Mouse (Mus musculus): ENCODE data around the gene Maml3. TPM values are rescaled to one million over a fixed set of nuclear protein-coding genes. Genes with fewer than 3 reads are reported as not detected.

Gene Maml3
- polyA plus RNA-seq, 1 experiment, result 6.2 TPM

DNA sequence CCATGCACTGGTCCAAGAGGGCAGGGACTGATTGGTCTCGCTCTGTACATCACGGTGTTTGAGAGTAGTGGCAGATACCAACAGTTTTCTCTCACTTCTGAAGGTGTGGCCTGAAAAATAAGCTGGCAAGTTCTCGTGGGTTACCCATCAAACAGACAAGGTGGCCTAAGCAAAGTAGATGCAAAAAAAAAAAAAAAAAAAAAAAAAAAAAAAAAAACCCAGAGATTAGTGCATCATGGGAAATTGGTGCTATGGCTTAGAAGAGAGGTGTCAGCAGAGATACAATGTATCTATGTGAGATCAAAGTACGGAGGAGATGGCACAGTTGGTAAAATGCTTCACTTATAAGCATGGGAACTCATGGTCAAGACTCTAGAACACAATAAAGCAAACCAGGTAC is 229.2 kb downstream of the Maml3 start:
- DNase-seq (ENCODE audit: low read depth), result no peak

DNA sequence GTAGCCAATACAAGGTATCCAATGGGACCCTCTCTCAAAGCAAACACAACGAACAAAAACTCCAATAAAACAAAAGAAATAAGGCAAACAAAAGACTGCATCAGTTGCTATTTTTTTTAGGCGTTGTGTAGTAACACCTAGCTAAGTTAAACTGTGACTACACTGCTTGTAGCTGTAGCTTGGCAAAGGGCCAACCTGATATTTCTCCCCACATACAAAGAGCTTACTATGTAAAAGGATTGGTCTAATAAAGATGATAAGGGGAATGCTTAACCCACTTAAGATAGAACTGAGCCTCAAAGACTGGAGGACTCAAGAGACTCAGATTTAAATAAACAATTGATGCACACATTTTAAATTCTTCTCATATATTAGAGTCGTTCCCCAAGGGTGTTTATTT is 230.6 kb downstream of the Maml3 start:
- DNase-seq (ENCODE audit: low read depth), result no peak

- DNase-seq (ENCODE audit: low read depth), result no peak
Measured at GRCm38 (mm10) chr3:51872771-51873170, 232.1 kb downstream of the Maml3 start.

GRCm38 (mm10) chr3:51871346-51871745 is 233.5 kb downstream of the Maml3 start:
- DNase-seq (ENCODE audit: low read depth), result no peak

DNA sequence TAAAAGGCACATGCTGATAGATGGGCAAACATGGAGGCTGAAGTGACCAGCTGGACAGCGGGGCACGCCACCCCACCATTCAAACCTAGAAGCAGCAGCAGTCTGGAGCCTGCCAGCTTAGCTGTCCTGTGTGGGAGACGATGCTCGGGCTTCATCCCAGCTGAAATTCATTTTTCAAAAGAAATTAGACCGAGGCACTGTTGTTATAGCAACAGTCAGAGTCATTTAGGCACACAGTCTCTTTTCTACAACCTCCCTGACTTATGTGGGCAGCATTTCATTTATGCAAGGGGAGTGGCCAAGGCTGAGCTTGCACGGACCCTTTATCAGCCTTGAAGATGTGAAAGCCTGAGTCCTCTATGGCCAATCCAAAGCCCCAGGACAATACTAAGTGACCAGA is 234.9 kb downstream of the Maml3 start:
- no peak for DNase-seq (ENCODE audit: low read depth)

DNA sequence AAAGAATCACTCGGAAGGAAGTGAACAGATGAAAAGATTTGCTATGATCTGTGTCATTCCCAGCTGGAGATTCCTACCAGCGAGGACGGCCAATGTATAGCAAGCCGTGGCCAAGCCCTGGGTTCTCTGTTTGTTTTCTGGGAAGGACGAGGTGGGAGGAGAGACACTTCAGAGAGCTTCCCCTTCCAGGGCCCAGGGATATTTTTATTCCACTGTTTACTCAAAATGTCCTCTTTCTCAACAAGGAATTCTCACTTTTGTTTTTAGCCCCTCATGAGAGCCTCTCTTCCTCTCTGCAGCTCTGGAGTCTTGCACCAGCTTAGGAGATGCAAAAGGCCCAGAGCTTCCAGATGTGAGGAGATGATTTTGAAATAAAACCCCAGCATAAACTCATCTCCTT is 236.0 kb downstream of the Maml3 start:
- DNase-seq (ENCODE audit: low read depth), result no peak

DNA sequence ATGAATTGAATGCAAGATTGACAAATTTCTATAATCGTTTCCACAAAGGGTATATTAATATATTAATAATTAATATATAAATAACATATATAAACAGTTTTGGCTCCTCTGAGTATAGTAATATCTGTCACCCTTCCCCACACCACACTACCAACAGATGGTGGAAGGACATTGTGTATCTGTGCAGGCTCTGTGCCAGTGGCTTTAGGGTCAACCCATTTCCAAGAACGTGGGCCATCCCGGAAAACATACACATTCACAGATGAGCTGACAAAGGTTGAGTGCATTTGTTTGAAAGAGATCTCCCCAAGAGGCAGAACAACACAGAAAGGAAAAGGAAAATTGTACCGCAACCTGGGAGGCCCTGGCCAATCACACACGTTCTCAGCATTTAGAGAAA is 238.4 kb downstream of the Maml3 start:
- no peak for DNase-seq (ENCODE audit: low read depth)

DNA sequence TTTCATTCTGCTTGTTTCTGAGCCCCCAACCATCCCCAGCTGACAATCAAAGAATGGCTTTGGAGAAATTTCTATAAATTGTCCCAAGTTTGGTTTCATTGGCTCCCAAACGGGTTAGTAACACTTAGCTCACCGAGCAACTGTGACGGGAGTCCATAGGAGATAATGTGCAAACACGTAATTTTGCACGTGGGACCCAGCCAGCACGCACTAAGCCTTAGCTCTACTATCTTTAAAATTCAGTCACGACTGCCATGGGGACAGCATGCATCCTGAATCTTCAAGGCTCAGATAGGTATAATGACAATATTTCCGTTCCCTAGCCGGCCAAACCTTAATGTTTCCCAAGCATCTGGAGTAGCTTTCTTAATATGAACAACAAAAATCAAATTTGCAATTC is 243.2 kb downstream of the Maml3 start:
- DNase-seq (ENCODE audit: low read depth), result no peak

DNA sequence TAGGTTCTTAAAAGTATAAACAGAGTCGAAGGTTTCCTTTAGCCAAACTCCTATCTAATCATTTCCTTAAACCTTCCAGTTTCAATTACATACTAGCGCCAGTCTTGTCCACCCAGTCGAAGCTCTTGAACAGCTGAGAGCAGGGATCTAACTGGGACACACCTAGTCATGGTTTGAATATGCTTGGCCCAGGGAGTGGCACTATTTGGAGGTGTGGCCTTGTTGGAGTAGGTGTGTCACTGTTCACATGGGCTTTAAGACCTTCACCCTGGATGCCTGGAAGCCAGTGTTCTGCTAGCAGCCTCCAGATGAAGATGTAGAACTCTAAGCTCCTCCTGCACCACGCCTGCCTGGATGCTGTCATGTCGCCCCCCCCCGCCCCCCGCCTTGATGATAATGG is 244.4 kb downstream of the Maml3 start:
- no peak for DNase-seq (ENCODE audit: low read depth)

DNA sequence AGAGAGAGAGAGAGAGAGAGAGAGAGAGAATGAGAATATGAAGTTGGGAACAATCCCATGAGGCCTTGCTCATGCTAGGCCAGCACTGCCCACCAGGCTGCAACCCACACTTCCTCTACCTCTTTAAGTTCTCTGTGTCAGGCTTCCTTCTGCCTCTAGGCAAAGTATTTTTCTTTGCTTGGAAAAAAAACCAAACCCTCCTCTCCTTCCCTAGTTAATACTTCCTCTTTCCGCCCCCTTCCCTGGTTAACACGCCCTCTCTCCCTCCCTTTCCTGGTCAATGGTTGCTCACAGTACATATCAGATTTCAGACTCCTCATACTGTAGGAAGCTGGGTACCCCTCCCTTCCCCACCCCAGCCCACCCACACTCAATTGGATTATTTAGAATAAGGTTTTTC is 245.7 kb downstream of the Maml3 start:
- no peak for DNase-seq (ENCODE audit: low read depth)

DNA sequence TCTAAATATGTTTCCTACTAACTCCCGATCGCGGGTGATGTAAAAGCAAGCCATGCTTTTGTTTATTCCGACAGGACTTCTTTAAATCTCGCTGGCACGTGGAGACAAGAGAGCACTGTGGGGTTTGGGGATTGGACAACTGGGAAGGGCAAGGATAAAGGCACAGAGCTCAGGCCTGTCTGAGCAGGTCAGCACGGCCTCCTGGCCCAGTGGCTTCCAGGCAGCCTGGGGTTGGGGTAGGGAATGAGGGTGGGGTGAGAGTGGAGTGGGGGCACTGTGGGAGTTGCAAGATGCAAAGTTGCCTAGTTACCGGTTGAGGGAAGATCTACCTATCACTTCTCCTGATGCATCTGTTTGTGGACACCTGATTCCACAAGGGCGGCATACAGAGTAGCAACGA is 250.7 kb downstream of the Maml3 start:
- DNase-seq (ENCODE audit: low read depth), result no peak

DNA sequence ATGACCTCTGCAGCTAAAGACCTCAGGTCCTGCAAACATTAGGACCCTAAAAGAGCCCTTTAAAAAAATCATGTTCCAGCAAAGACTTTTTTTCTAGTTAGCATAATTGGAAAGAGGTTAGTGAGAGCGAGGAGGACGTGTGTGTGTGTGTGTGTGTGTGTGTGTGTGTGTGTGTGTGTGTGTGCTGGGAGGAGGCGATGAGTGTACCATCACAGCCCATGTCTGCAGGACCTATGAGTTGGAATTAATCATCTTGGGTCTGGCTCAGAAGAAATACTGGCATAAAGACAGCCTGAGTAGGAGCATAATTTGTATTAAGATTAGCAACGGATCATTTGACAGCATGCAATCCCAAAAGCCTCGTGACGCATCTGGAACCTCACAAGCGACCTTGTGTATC is 251.3 kb downstream of the Maml3 start:
- DNase-seq (ENCODE audit: low read depth), result no peak

DNA sequence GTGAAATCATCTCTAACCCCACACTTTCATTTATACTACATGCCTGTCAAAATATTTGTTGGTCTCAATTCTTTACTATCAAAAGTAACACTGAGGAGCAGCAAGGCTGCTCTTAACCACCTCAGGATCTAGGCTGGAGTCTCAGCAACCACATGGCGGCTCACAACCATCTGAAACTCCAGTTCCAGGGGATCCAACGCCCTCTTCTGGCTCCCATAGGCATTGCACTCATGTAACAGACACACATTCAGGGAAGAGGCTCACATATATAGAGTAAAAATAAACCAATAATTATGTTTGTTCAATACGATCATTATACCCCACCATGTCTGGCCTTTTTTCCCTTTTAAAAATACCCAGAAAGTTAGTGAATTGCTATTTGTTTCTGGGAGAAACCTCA is 252.2 kb downstream of the Maml3 start:
- DNase-seq (ENCODE audit: low read depth), result no peak

DNA sequence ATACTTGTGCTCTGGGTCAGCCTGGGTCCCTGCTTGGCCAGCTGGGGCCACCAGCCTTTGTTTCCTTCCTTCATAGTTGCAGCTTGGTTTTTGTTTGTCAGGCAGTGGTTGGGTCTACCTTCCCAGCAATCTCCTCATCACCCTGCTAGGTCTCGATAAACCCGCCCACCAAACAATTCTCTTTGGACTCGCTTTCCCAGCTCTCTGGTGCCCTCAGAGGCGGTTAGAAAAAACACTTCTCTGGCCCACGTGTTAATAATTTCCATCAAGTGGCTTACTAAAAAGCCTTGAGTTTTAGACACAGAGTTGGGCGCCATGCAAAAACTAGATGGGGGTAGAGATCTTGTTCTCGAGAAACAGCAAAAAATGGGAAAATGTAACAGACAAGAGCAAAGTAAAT is 253.3 kb downstream of the Maml3 start:
- DNase-seq (ENCODE audit: low read depth), result no peak

- DNase-seq (ENCODE audit: low read depth), result no peak
Measured at GRCm38 (mm10) chr3:51849462-51849861, 255.4 kb downstream of the Maml3 start.

DNA sequence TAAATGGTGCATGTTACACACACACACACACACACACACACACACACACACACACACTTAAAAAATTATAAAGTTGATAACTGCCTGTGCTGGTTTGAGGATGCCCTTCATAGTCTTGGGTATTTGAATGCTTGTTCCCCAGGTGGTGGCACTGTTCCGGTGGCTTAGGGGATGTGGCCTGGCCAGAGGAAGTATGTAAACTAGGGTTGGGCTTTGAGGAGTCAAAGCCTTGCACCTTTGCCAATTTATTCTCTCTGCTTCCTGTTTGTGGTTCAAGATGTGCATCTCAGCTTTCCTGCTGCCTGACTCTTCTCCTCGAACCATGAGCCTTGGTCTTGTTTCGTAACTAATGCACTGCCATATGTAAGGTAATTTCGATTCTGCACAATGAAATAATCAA is 257.6 kb downstream of the Maml3 start:
- no peak for DNase-seq (ENCODE audit: low read depth)

DNA sequence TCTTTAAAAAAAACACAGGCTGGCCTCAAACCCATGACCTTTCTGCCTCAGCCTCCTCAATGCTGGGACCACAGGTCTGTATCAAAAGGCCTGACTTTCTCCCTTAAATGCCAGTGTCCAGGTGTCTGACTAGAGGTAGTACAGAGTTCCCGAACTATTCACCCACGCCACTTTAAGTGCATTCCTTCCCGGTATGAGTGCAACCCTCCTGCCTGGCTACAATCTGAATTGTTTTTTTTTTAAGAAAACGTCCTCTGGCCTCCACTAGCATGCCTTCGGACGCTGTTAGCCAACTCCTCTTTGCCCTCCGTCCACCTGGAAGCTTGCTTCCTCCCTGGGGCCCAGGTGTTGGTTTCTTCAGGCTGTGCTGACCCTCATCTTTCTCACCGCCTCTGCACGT is 260.6 kb downstream of the Maml3 start:
- DNase-seq (ENCODE audit: low read depth), result no peak

DNA sequence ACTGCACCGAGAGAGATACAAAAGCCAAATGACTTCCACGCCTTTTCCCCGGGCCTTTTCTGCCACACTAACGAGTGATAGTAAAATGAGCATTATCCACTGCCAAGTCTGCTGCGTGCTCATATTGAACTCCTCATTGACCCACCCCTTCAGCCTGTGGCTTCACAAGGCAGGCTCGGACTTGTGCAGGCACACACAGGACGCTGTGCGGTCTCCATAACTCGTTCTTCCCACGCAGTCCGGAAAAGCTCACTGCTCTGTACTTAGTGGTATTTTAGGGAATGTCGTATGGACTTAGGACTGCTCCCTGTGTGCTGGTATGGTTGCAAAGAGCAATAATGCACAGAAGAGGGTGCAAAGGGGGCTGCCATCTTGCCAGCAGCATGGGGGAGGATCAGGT is 262.7 kb downstream of the Maml3 start:
- peak; percentile 72 for DNase-seq (ENCODE audit: low read depth)

DNA sequence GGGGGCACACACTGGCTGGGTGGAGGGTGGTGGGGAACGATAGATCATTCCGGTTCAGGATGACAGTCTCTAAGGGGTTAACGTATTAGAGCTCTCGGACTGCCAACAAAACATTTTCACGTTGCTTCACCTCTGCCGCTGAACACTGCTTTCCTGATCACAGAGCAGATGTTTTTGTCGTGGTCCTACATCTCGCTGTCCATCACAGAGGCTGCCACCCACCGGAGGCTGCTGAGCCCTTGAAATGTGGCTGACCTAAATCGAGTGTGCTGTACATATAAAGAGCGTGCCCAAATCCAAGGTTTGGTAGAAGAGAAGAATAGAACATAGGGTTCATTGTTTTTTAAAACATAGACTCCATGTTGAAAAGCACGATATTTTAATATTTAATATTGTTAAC is 263.3 kb downstream of the Maml3 start:
- DNase-seq (ENCODE audit: low read depth), result no peak

DNA sequence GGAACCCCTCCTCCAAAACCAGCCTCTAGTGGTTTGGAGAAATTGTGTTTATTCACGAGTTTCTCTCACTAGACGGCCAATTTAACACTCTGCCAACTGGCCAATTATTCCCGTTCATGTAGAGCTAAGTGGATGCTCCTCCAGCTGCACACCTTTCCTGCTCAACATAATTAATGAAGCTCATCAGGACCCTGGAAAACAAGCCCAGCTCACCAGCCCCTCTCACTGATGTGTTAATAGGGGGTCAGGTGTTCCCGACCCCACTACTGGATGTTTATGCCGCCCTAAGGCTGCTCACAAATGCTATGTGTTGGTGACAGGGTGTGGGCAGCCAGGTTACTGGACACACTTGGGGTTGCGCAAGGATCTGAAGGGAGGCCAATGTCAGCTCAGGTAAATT is 263.7 kb downstream of the Maml3 start:
- DNase-seq (ENCODE audit: low read depth), result no peak

- DNase-seq (ENCODE audit: low read depth), result no peak
Measured at GRCm38 (mm10) chr3:51840095-51840805, 264.6 kb downstream of the Maml3 start.

- DNase-seq (ENCODE audit: low read depth), result no peak
Measured at GRCm38 (mm10) chr3:51839353-51839715, 265.5 kb downstream of the Maml3 start.

DNA sequence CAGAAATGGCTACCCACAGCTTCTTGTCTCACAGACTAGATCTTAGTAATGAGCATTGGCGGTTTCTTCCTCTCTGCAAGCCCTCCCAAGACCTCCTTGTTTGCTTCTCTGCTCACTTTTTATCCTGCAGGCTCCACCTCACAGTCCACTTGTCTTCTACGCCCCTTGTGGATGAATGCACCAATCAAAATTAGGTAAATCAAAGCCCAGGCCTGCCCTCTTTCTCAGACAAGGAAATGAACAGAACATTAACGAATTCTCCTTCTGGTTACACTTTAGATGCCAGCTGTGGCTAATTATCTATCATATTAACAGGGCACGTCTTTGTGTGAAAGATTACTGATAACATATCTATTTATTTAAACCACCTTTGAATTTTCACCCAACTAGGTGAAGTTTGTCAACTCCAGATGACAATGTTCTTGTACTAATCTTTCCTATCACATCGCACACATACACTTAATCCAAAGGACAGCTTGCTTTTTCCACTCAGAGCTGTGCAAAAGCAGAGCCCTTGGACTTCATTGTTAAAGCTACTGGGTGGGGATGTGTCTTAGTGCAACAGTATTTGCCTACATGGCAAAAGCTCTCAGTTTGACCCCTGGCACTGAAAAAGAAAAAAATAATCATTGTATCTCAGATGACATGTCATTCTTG is 266.1 kb downstream of the Maml3 start:
- DNase-seq (ENCODE audit: low read depth), result no peak

- no peak for DNase-seq (ENCODE audit: low read depth)
Measured at GRCm38 (mm10) chr3:51832985-51833384, 271.9 kb downstream of the Maml3 start.

All from gonadal fat pad, adult 2 months (tissue).